9 mouse cellular contexts compared by ENCODE assay signal in the genomic region with DNA sequence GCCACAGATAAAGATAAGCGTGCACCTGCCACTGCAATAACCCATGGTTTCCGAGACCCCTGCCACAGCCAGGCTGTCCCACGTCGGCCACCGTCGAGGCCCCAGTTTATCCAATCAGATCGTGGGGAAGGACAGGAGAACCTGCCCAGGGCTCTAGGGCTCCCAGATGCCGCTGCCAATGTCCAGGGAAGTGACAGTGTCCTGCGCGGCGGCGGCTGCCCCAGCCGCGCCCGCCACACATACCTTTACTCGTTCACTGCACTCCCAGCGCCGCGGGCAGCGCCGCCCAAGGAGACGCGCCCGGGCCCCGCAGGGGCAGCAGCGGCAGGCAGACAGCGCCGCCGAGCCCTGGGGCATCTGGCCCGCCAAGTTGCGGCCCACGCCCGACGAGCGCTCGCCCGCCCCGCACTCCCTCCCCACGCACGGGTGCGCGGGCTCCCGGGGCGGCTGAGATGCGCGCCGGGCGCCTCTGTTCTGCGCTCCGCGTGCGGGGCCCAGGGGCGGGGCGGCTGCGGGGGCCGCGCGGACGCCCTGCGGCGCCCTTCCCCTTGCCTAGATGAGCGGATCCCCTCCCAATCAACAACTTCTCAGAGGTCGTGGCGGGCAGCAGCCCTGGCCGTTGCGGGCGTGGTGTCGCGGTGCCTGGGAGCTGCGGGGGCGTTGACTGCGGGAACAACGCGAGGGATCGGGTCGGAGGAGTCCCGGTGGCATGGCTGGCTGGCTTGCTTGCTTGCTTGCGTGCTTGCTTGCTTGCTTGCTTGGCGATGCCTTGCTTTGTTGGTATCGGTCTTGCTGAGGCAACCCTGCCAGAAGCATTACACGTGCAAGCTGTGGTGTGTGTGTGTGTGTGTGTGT. TPM values are rescaled to one million over a fixed set of nuclear protein-coding genes. Genes with fewer than 3 reads are reported as not detected.
A peak's percentile ranks its signal among the peaks of the same experiment; 100 is the strongest.
DNase-seq lines count a peak whose midpoint lies in the region; ATAC-seq and TF ChIP-seq lines count a peak whose summit lies in the region.
"Had no signal": no experiment of that assay in that cellular context is flagged by ENCODE, and none has a peak within 500 bp of the region (broad histone marks: within the 10 kb centered on the region; RNA-seq: fewer than 3 reads in every experiment).

Gene Nkain2 (minus strand): TSS at position 811 of the 855 bp plus-strand sequence.

- H3K9ac ChIP-seq in forebrain, embryonic 13.5 days, result peak within 1 kb of the TSS; percentile 88
- peak within 1 kb of the TSS; percentile 66 for H3K9ac ChIP-seq in heart, postnatal 0 days (replicated peaks; ENCODE audit: low read depth, low read length)
- no peak within 1 kb of the TSS for H3K9ac ChIP-seq in liver, embryonic 14.5 days (replicated peaks)

- no peaks in the 10 kb centered on the region for H3K9me3 ChIP-seq in forebrain, embryonic 13.5 days (replicated peaks)
- H3K9me3 ChIP-seq in heart, postnatal 0 days (replicated peaks; ENCODE audit: control insufficient read depth, low read length), result no peaks in the 10 kb centered on the region
- no peaks in the 10 kb centered on the region for H3K9me3 ChIP-seq in liver, embryonic 14.5 days (ENCODE audit: control insufficient read depth, low read length)

- TF ChIP-seq EP300 in heart, postnatal 0 days (IDR thresholded peaks at IDR 0.05; ENCODE audit: low read depth), result no peak
- no peak for TF ChIP-seq EP300 in liver, embryonic 14.5 days (IDR thresholded peaks at IDR 0.05; ENCODE audit: low read depth)

- H3K27me3 ChIP-seq in forebrain, embryonic 13.5 days, result no peaks in the 10 kb centered on the region
- H3K27me3 ChIP-seq in heart, postnatal 0 days (ENCODE audit: control insufficient read depth, insufficient read depth, low read length), result 0 out of 2 replicates have a peak, but pooled peaks cover 12% of the 10 kb centered on the region
- H3K27me3 ChIP-seq in liver, embryonic 14.5 days (ENCODE audit: control insufficient read depth, insufficient read depth, low read length), result peaks cover 15% of the 10 kb centered on the region

- peak; percentile 22 for DNase-seq in thymus, postnatal 4 days
- DNase-seq in thymus, postnatal 14 days, result no peak
- DNase-seq in heart, postnatal 0 days (ENCODE audit: low spot score), result peak; percentile 10
- DNase-seq in layer of hippocampus, adult 18-20 months (ENCODE audit: low spot score in 2 of 2), result peak; percentile 59 to 72
- DNase-seq in liver, embryonic 14.5 days (ENCODE audit: low read depth in 3 of 3, low spot score in 3 of 3), result no peak
- peak; percentile 27 for DNase-seq in retina, postnatal 7 days (ENCODE audit: low read depth, low spot score)
- no peak for DNase-seq in B cell, adult 2 months

- no peak for TF ChIP-seq CTCF in heart, postnatal 0 days (IDR thresholded peaks at IDR 0.05; ENCODE audit: low read depth)
- no peak for TF ChIP-seq CTCF in liver, embryonic 14.5 days (IDR thresholded peaks at IDR 0.05; ENCODE audit: low read depth)

- no peaks in the 10 kb centered on the region for H3K36me3 ChIP-seq in forebrain, embryonic 13.5 days (ENCODE audit: poor library complexity, severe bottlenecking)
- no peaks in the 10 kb centered on the region for H3K36me3 ChIP-seq in heart, postnatal 0 days (replicated peaks; ENCODE audit: control insufficient read depth, insufficient read depth, low read length)
- no peaks in the 10 kb centered on the region for H3K36me3 ChIP-seq in liver, embryonic 14.5 days (replicated peaks; ENCODE audit: control insufficient read depth, insufficient read depth, low read depth)

- H3K4me1 ChIP-seq in forebrain, embryonic 13.5 days, result 0 out of 2 replicates have a peak, but pooled peaks cover 3% of the 10 kb centered on the region
- no peaks in the 10 kb centered on the region; the same call in 1 of the 2 replicates for H3K4me1 ChIP-seq in heart, postnatal 0 days (ENCODE audit: control insufficient read depth, insufficient read depth)
- H3K4me1 ChIP-seq in liver, embryonic 14.5 days (replicated peaks; ENCODE audit: control insufficient read depth in 2 of 2, insufficient read depth in 2 of 2, low read length in 1 of 2), result no peaks in the 10 kb centered on the region

- ATAC-seq in forebrain, embryonic 13.5 days, result peak; percentile 87
- peak; percentile 65 for ATAC-seq in heart, postnatal 0 days (ENCODE audit: insufficient read depth, low read depth)
- ATAC-seq in liver, embryonic 14.5 days (ENCODE audit: insufficient read depth), result no peak

- peak within 1 kb of the TSS; percentile 84 for H3K4me3 ChIP-seq in forebrain, embryonic 13.5 days
- peak within 1 kb of the TSS; percentile 77 for H3K4me3 ChIP-seq in heart, postnatal 0 days (ENCODE audit: low read depth, low read length)
- H3K4me3 ChIP-seq in liver, embryonic 14.5 days (ENCODE audit: insufficient read depth in 1 of 2, low read depth in 2 of 2, low read length in 2 of 2), result peak within 1 kb of the TSS; percentile 11 to 34; a peak in 3 of 4 replicates

- H3K4me2 ChIP-seq in forebrain, embryonic 13.5 days, result peak within 1 kb of the TSS; percentile 71
- H3K4me2 ChIP-seq in heart, postnatal 0 days (ENCODE audit: low read depth, low read length), result peak within 1 kb of the TSS; percentile 80
- peak within 1 kb of the TSS; percentile 56 for H3K4me2 ChIP-seq in liver, embryonic 14.5 days (ENCODE audit: low read depth)

- under 1% methylated on average over 59 of the region's 81 CpGs for WGBS in forebrain, embryonic 13.5 days
- WGBS in heart, postnatal 0 days, result 0% methylated on average over 57 of the region's 81 CpGs
- 1% methylated on average over 73 of the region's 81 CpGs for WGBS in liver, embryonic 14.5 days (ENCODE audit: insufficient replicate concordance)

- peak within 1 kb of the TSS; percentile 69 for H3K27ac ChIP-seq in forebrain, embryonic 13.5 days
- no peak within 1 kb of the TSS for H3K27ac ChIP-seq in heart, postnatal 0 days (ENCODE audit: low read depth)
- H3K27ac ChIP-seq in liver, embryonic 14.5 days, result no peak within 1 kb of the TSS

RNA-seq across cellular contexts. Expression of gene Nkain2, which starts in this region (rescaled TPM):
- 7.1 and 8.2 TPM in 2 replicates for polyA plus RNA-seq in forebrain, embryonic 13.5 days (2015; fragmentation: Nextera tagmentation; extraction: Ambion mirVana)
- 0.95 and 2.4 TPM in 2 replicates for total RNA-seq in heart, postnatal 0 days (2014; rRNA removed; ENCODE audit: low replicate concordance)
- 0.26 and 0.29 TPM in 2 replicates for polyA plus RNA-seq in heart, postnatal 0 days (2015; fragmentation: Nextera tagmentation; extraction: Ambion mirVana)
- total RNA-seq in layer of hippocampus, adult 18-20 months (2021), result 10 to 100 TPM; 23.8 to 25.5 TPM
- polyA plus RNA-seq in liver, embryonic 14.5 days (2012; rRNA removed), result 0.05 and 0.06 TPM in 2 replicates
- polyA plus RNA-seq in liver, embryonic 14.5 days (2014; fragmentation: Nextera tagmentation; extraction: Ambion mirVana), result not detected in 2 replicates
- total RNA-seq: MEL had no signal

Comparison
In these comparisons a context has a peak if more than half of its experiments do, and no peak if none do; other contexts are left out.
1. DNase-seq: peak in thymus, postnatal 4 days (single experiment), heart, postnatal 0 days (single experiment), layer of hippocampus, adult 18-20 months (2 of 2) and retina, postnatal 7 days (single experiment); none in thymus, postnatal 14 days (single experiment), liver, embryonic 14.5 days (0 of 3) and B cell, adult 2 months (0 of 2).
2. H3K4me3 ChIP-seq: peak in every context shown above with its lines; median percentile 84 in forebrain, embryonic 13.5 days; 77 in heart, postnatal 0 days; 22 in liver, embryonic 14.5 days.
3. Peak in every context shown above with its lines, with median percentiles within 50 percentile points of each other: H3K4me2 ChIP-seq.